Mouse (Mus musculus) lung, postnatal 0 days (tissue): Measurements from ENCODE around the gene Gm30083. TPM values are rescaled to one million over a fixed set of nuclear protein-coding genes. Genes with fewer than 3 reads are reported as not detected.

ENCODE experiments used
- ATAC-seq: fragments of 200-750 bp; cut with Nextera tagmentation; 2 replicates; pipeline ENCODE4 v1.8.0; 2017; ENCODE audit warnings: moderate library complexity
- DNase-seq: peaks from one replicate; pipeline ENCODE4 v3.0.0-alpha.2; 2016; ENCODE audit warnings: low spot score
- H3K27ac ChIP-seq: fragments of 300-500 bp; sonication (generic); 2 replicates; pipeline ENCODE4 v1.5.1; 2014; ENCODE audit warnings: antibody characterized with exemption, mild to moderate bottlenecking, low read length, mixed read lengths
- H3K27me3 ChIP-seq: fragments of 300-500 bp; sonication (generic); replicated peaks from 2 replicates; pipeline ENCODE4 v1.6.1; 2014; ENCODE audit warnings: low read length, mixed read lengths; ENCODE audit not compliant: insufficient read depth
- H3K36me3 ChIP-seq: fragments of 300-500 bp; sonication (generic); 2 replicates; pipeline ENCODE4 v1.6.1; 2014; ENCODE audit warnings: low read length, mixed read lengths; ENCODE audit not compliant: insufficient read depth
- H3K4me1 ChIP-seq: fragments of 300-500 bp; sonication (generic); 2 replicates; pipeline ENCODE4 v1.6.1; 2014; ENCODE audit warnings: antibody characterized with exemption, low read depth, low read length, mixed read lengths; ENCODE audit not compliant: insufficient read depth
- H3K4me2 ChIP-seq: fragments of 300-500 bp; sonication (generic); replicated peaks from 2 replicates; pipeline ENCODE4 v1.6.1; 2014; ENCODE audit warnings: low read depth, mild to moderate bottlenecking, low read length, moderate library complexity, mixed read lengths
- H3K4me3 ChIP-seq: fragments of 300-500 bp; sonication (generic); 2 replicates; pipeline ENCODE4 v1.5.1; 2014; ENCODE audit warnings: low read depth, low read length
- H3K9ac ChIP-seq: fragments of 300-500 bp; sonication (generic); replicated peaks from 2 replicates; pipeline ENCODE4 v1.6.1; 2014; ENCODE audit warnings: low read depth, mild to moderate bottlenecking
- H3K9me3 ChIP-seq: fragments of 300-500 bp; sonication (generic); 2 replicates; pipeline ENCODE4 v1.6.1; 2016; ENCODE audit warnings: low read length, mixed read lengths
- CTCF ChIP-seq: IDR thresholded peaks from 2 replicates; pipeline ENCODE4 v1.5.1; 2016; ENCODE audit warnings: antibody characterized with exemption, mild to moderate bottlenecking
- EP300 ChIP-seq: IDR thresholded peaks from 2 replicates; pipeline ENCODE4 v1.6.1; 2016; ENCODE audit warnings: antibody characterized with exemption, mild to moderate bottlenecking, control low read depth
- WGBS: fragments of 180-500 bp; shearing (Covaris S2); extraction: QIAGEN DNeasy Blood & Tissue Kit; methylation state at CpG from one replicate; pipeline ENCODE4 v1.1.7; 2014; 5-methylcytosine and 5-hydroxymethylcytosine counted together
- polyA plus RNA-seq: library from polyadenylated mRNA; unstranded; fragments of >200 nt; fragmentation: Nextera tagmentation; extraction: Ambion mirVana; gene quantifications from 2 replicates; pipeline ENCODE4 v1.2.1, GENCODE M21; 2015

Gm30083 gene
- polyA plus RNA-seq, 1 experiment from 2014 or later = not detected

GRCm38 (mm10) chr14:33974752-33975151, 40.2 kb downstream of the Gm30083 start:
- Histone ChIP-seq H3K4me3 (no peak overlapping the region), H3K27me3 (no peaks in the 10 kb centered on the region), H3K36me3 (no peaks in the 10 kb centered on the region), H3K9me3 (no peaks in the 10 kb centered on the region), H3K4me1 (no peaks in the 10 kb centered on the region), H3K27ac (no peak overlapping the region), H3K4me2 (no peak overlapping the region), H3K9ac (no peak overlapping the region)
- no peak for TF ChIP-seq CTCF
- no peak for TF ChIP-seq EP300
- WGBS = 61% methylated on average over 5 of the region's 5 CpGs
- DNase-seq (no peak), ATAC-seq (no peak)

GRCm38 (mm10) chr14:33972679-33973078, 42.3 kb downstream of the Gm30083 start:
- no peaks in the 10 kb centered on the region for H3K4me1 ChIP-seq
- no peak for DNase-seq
- H3K36me3 ChIP-seq = no peaks in the 10 kb centered on the region
- H3K27ac ChIP-seq = no peak overlapping the region
- TF ChIP-seq CTCF (peak; percentile 72), EP300 (no peak)
- 31% methylated on average over 7 of the region's 7 CpGs for WGBS
- no peak overlapping the region for H3K9ac ChIP-seq
- peak; percentile 35; the same call in 1 of the 2 replicates for ATAC-seq
- no peaks in the 10 kb centered on the region for H3K9me3 ChIP-seq
- no peak overlapping the region for H3K4me3 ChIP-seq
- no peaks in the 10 kb centered on the region for H3K27me3 ChIP-seq
- H3K4me2 ChIP-seq = no peak overlapping the region

DNA sequence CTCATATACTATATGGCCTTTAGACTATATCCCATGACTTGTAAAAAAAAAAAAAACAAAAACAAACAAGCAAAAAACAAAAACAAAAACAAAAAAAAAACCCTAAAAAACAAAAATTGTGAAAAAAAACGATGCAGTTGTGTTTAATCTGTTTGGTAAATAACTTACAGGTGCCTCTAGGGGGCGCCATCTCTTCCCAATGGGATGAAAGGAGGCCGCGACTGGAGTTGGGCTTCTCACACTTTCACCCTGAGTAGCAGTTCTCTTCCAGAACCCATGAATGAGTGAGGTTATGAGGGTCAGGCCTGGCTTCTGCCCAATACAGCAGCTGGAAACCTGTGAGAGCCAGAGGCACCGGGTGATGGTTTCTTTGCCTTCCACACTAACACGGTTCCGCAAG, 49.3 kb downstream of the Gm30083 start:
- Histone ChIP-seq H3K4me3 (no peak overlapping the region), H3K27ac (no peak overlapping the region), H3K9me3 (no peaks in the 10 kb centered on the region), H3K9ac (no peak overlapping the region), H3K36me3 (no peaks in the 10 kb centered on the region), H3K4me1 (no peaks in the 10 kb centered on the region), H3K27me3 (no peaks in the 10 kb centered on the region), H3K4me2 (no peak overlapping the region)
- WGBS = 53% methylated on average over 7 of the region's 7 CpGs
- TF ChIP-seq EP300 = no peak
- TF ChIP-seq CTCF = no peak; the same call in 1 of the 2 replicates
- ATAC-seq (no peak), DNase-seq (no peak)

DNA sequence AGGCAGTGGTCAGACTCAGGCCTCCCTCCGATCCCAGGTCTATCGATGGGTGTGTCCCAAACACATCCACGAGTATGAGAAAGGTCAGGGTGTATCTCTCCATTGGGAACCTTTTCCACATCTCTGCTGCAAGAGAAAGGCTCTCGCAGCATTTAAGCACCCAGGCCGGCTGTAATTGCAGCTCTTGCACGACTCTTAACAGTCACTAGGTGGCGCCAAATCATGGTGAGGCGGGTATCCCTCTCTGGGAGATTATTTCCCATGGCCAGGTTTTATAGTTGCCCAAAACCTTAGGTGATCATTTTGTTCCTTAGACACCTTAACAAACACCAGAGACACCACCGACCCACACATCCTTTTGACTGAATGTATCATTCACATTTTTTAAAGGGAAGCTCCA, 55.6 kb downstream of the Gm30083 start:
- no peak overlapping the region for H3K27ac ChIP-seq
- H3K4me3 ChIP-seq = no peak overlapping the region
- no peaks in the 10 kb centered on the region for H3K36me3 ChIP-seq
- no peak overlapping the region for H3K4me2 ChIP-seq
- peak; percentile 66 for DNase-seq
- ATAC-seq = no peak
- H3K27me3 ChIP-seq = no peaks in the 10 kb centered on the region
- TF ChIP-seq CTCF (peak; percentile 81), EP300 (no peak)
- H3K9ac ChIP-seq = no peak overlapping the region
- no peaks in the 10 kb centered on the region for H3K9me3 ChIP-seq
- no peaks in the 10 kb centered on the region for H3K4me1 ChIP-seq
- 11% methylated on average over 9 of the region's 9 CpGs for WGBS

DNA sequence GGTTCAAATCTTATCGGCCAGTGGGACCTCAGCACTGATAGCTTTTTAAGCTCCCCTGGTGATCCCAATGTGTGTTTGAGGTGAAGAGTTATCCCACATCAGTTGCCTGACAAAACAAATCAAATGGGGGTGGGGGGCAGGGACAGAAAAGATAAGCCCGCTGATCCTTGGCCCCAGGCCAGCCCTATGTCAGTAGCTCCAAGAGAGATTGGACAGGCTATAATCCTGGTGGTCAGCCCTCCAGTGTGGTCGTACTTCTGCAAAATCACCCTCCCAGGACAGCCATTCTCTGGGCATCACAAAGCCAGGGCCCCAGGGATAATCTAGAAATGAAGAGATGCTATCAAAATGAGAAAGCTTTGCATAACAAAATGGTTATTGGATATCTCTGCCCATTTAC, 56.1 kb downstream of the Gm30083 start:
- no peak for ATAC-seq
- no peak overlapping the region for H3K4me2 ChIP-seq
- no peaks in the 10 kb centered on the region for H3K36me3 ChIP-seq
- no peaks in the 10 kb centered on the region for H3K4me1 ChIP-seq
- no peaks in the 10 kb centered on the region for H3K9me3 ChIP-seq
- DNase-seq = no peak
- H3K4me3 ChIP-seq = no peak overlapping the region
- H3K27ac ChIP-seq = no peak overlapping the region
- no peak for TF ChIP-seq EP300
- TF ChIP-seq CTCF = no peak
- no peaks in the 10 kb centered on the region for H3K27me3 ChIP-seq
- WGBS = 39% methylated on average over 3 of the region's 3 CpGs
- H3K9ac ChIP-seq = no peak overlapping the region

GRCm38 (mm10) chr14:33958186-33958585, 56.8 kb downstream of the Gm30083 start:
- H3K27me3 ChIP-seq = no peaks in the 10 kb centered on the region
- no peaks in the 10 kb centered on the region for H3K4me1 ChIP-seq
- no peak overlapping the region for H3K9ac ChIP-seq
- no peaks in the 10 kb centered on the region for H3K36me3 ChIP-seq
- no peak overlapping the region for H3K27ac ChIP-seq
- WGBS = 78% methylated on average over 4 of the region's 4 CpGs
- H3K4me3 ChIP-seq = no peak overlapping the region
- H3K4me2 ChIP-seq = no peak overlapping the region
- no peak for TF ChIP-seq CTCF
- TF ChIP-seq EP300 = no peak
- ATAC-seq (no peak), DNase-seq (no peak)
- no peaks in the 10 kb centered on the region for H3K9me3 ChIP-seq

DNA sequence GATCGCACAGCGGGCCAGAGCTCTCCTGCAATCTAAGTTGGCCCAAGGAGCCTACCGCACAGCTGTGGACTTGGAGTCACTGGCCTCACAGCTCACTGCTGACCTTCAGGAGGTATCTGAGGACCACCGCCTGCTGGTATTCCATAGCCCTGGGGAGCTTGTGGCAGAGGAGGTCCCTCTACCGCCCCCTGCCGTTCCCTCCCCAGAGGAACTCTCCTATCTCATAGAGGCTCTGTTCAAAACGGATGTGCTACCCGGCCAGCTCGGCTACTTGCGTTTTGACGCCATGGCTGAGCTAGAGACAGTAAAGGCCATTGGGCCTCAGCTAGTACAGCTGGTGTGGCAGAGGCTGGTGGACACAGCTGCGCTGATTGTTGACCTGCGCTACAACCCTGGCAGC, 58.9 kb downstream of the Gm30083 start:
- TF ChIP-seq EP300 = no peak
- TF ChIP-seq CTCF = 0 out of 2 replicates have a peak, but pooled peaks have one; percentile 2
- H3K36me3 ChIP-seq = no peaks in the 10 kb centered on the region
- H3K27ac ChIP-seq = no peak overlapping the region
- no peak for DNase-seq
- WGBS = 67% methylated on average over 12 of the region's 13 CpGs
- no peaks in the 10 kb centered on the region for H3K27me3 ChIP-seq
- no peak overlapping the region for H3K4me3 ChIP-seq
- no peak for ATAC-seq
- no peaks in the 10 kb centered on the region for H3K4me1 ChIP-seq
- H3K4me2 ChIP-seq = no peak overlapping the region
- no peaks in the 10 kb centered on the region for H3K9me3 ChIP-seq
- H3K9ac ChIP-seq = no peak overlapping the region
